Mouse (Mus musculus) spleen, adult 2 months (tissue): ENCODE results near the gene Gpr3. TPM values are rescaled to one million over a fixed set of nuclear protein-coding genes. Genes with fewer than 3 reads are reported as not detected.

ENCODE experiments used
- DNase-seq, 2 experiments: peaks; one replicate each; pipeline versions ENCODE4 v3.0.0 to v3.0.0-alpha.2; 2012 to 2021; ENCODE audit warnings: low spot score in 2 of 2, low read depth in 1 of 2
- H3K27ac ChIP-seq: fragments of 200-500 bp; 2 replicates; pipeline ENCODE4 v1.5.1; 2012; ENCODE audit warnings: low read length, inconsistent platforms; ENCODE audit not compliant: insufficient read depth
- H3K27me3 ChIP-seq: fragments of 200-500 bp; 2 replicates; pipeline ENCODE4 v1.6.1; 2012; ENCODE audit warnings: mild to moderate bottlenecking, moderate library complexity, low read length, inconsistent platforms; ENCODE audit not compliant: control insufficient read depth, insufficient read depth
- H3K36me3 ChIP-seq: fragments of 200-500 bp; 2 replicates; pipeline ENCODE4 v1.6.1; 2012; ENCODE audit warnings: mild to moderate bottlenecking, low read length, inconsistent platforms; ENCODE audit not compliant: control insufficient read depth, insufficient read depth
- H3K4me1 ChIP-seq: fragments of 200-500 bp; 2 replicates; pipeline ENCODE4 v1.6.1; 2011; ENCODE audit warnings: inconsistent platforms; ENCODE audit not compliant: control insufficient read depth, insufficient read depth, insufficient read length
- H3K4me3 ChIP-seq: fragments of 200-500 bp; 2 replicates; pipeline ENCODE4 v1.5.1; 2011; ENCODE audit warnings: mild to moderate bottlenecking, inconsistent platforms; ENCODE audit not compliant: insufficient read depth, insufficient read length; ENCODE audit errors: extremely low read depth
- CTCF ChIP-seq: fragments of 200-500 bp; IDR thresholded peaks from 2 replicates; pipeline ENCODE4 v1.5.1; 2011; ENCODE audit warnings: mild to moderate bottlenecking, inconsistent platforms; ENCODE audit not compliant: insufficient read depth, insufficient read length, insufficient replicate concordance; ENCODE audit errors: extremely low read depth
- POLR2A ChIP-seq: fragments of 200-500 bp; IDR thresholded peaks from 2 replicates; pipeline ENCODE4 v1.6.1; 2011; ENCODE audit warnings: low read depth, low read length, inconsistent platforms
- WGBS: fragments of 180-500 bp; shearing (Covaris S2); methylation state at CpG from one replicate; pipeline ENCODE4 v1.1.7; 2018; 5-methylcytosine and 5-hydroxymethylcytosine counted together
- polyA plus RNA-seq: library from polyadenylated mRNA; depleted of rRNA; stranded (reverse); fragments of >200 nt; gene quantifications from 2 replicates; pipeline ENCODE4 v1.2.3, GENCODE M21; 2012

Gene Gpr3
- polyA plus RNA-seq, 1 experiment, result 0.02 TPM

DNA sequence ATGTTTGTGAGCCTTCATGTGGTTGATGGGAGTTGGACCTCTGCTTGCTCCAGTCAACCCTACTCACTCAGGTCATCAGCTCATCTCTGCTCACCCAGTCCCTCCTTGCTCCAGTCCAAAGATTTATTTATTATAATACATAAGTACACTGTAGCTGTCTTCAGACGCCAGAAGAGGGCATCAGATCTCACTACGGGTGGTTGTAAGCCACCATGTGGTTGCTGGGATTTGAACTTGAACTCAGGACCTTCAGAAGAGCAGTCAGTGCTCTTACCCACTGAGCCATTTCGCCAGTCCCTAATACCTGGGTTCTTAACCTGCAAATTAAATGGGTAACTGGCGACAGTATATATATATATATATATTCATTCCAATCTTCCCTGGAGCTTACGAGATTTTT is 23.1 kb upstream of the Gpr3 start:
- Histone ChIP-seq H3K36me3 (no peaks in the 10 kb centered on the region), H3K4me3 (no peak overlapping the region), H3K27me3 (no peaks in the 10 kb centered on the region), H3K4me1 (peaks cover under 1% of the 10 kb centered on the region; the same call in 1 of the 2 replicates), H3K27ac (no peak overlapping the region)
- TF ChIP-seq CTCF (no peak), POLR2A (no peak)
- DNase-seq, result no peak
- WGBS, result 91% methylated on average over 5 of the region's 5 CpGs

DNA sequence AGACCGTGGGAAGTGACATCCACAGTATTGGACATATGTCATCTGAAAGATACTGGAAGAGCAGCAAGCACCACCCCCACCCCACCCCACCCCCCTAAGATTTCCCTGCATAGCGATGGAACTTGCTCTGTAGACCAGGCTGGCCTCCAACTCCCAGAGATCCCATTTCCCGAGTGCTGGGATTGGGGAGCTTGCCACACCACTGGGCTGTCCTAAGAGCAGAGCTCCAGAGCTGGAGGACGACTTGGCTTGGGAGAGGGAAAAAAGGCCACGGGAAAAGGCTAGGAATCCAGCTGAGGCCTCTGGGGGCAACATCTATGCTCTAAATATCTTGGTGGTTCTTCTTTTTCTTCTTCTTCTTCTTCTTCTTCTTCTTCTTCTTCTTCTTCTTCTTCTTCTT is 22.4 kb upstream of the Gpr3 start:
- Histone ChIP-seq H3K4me1 (no peaks in the 10 kb centered on the region; the same call in 1 of the 2 replicates), H3K36me3 (no peaks in the 10 kb centered on the region), H3K4me3 (no peak overlapping the region), H3K27ac (no peak overlapping the region), H3K27me3 (no peaks in the 10 kb centered on the region)
- DNase-seq, result no peak
- TF ChIP-seq POLR2A (no peak), CTCF (no peak)
- 74% methylated on average over 5 of the region's 5 CpGs for WGBS

DNA sequence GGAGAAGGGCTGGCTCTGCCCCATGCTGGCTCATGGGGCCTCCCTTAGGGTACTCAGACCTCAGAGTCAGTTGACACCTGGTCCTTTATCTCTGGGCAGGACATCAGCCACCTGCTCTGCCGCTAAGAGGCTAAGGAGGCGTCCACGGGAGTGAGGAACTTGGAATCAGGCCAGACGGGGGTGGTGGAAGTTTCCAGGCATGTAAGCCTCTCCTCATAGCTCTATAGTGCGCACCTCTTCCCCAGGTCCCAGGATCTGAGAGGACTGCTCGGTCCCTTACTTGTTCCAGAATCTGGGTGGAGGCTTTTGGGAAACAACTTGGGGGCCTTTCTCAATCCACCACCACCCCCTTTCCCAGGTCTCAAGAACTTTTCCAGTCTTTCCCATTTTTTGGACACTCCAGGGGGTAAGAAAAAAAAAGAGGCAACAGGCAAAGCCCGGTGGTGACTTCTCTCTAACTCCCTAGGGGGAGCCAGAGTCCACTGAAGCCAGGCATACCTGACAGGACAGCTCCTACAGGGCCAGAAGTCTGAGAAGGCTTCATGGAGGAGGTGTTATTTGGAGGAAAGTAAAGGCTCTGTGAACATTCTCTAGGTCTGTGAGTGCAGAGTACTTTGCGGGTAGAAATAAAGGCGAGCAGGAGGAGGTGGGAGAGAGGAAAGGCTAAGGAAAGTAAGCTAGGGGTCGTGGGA is 21.1 kb upstream of the Gpr3 start:
- Histone ChIP-seq H3K4me3 (no peak overlapping the region), H3K4me1 (no peaks in the 10 kb centered on the region; the same call in 1 of the 2 replicates), H3K27ac (no peak overlapping the region), H3K27me3 (no peaks in the 10 kb centered on the region), H3K36me3 (no peaks in the 10 kb centered on the region)
- peak in 1 of 2 experiments; percentile 52 for DNase-seq
- TF ChIP-seq CTCF (peak; percentile 80; the same call in 1 of the 2 replicates), POLR2A (no peak)
- 55% methylated on average over 10 of the region's 10 CpGs for WGBS

DNA sequence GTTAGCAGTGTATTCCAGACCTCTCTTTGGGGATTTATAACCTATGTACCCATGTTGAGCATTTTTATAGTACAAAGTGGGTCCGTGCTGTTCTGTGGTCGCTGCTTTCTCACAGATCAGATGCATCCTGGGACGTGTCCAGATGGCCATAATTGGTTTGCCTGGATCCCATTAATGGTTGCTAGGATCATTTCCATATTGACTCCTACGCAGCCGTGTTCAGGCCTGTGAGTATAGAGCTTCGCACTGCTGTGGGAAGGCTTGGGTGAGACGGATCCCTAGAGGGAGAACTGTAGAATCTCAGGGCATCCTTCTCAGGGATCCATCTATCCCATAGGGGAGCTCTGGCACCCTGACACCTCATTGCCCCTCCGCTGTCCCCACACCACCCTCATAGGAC is 17.2 kb upstream of the Gpr3 start:
- no peaks in the 10 kb centered on the region for H3K36me3 ChIP-seq
- H3K4me3 ChIP-seq, result no peak overlapping the region
- H3K27me3 ChIP-seq, result no peaks in the 10 kb centered on the region
- no peak overlapping the region for H3K27ac ChIP-seq
- H3K4me1 ChIP-seq, result no peaks in the 10 kb centered on the region
- no peak for TF ChIP-seq POLR2A
- no peak for TF ChIP-seq CTCF
- 93% methylated on average over 8 of the region's 8 CpGs for WGBS
- DNase-seq, result no peak

DNA sequence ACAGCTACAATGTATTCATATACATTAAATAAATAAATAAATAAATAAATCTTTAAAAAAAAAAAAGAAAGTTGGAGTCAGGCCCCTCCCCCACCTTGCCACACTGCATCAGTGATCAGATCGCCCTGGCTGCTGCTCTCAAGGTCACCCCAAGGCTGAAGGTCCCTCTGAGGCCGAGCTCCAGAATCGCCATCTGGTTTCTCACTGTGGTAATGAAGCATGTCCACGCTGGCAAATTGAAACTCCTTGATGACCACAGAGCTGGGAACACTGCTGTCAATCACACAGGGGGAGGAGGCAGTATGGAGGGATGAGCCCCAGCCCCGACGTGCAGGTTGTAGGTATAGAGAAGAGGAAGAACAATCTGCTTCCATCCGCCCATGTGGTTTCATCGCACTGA is 15.3 kb upstream of the Gpr3 start:
- Histone ChIP-seq H3K4me3 (no peak overlapping the region), H3K36me3 (no peaks in the 10 kb centered on the region), H3K27ac (no peak overlapping the region), H3K27me3 (no peaks in the 10 kb centered on the region), H3K4me1 (no peaks in the 10 kb centered on the region)
- 46% methylated on average over 8 of the region's 8 CpGs for WGBS
- DNase-seq, result no peak
- TF ChIP-seq POLR2A (no peak), CTCF (no peak)

DNA sequence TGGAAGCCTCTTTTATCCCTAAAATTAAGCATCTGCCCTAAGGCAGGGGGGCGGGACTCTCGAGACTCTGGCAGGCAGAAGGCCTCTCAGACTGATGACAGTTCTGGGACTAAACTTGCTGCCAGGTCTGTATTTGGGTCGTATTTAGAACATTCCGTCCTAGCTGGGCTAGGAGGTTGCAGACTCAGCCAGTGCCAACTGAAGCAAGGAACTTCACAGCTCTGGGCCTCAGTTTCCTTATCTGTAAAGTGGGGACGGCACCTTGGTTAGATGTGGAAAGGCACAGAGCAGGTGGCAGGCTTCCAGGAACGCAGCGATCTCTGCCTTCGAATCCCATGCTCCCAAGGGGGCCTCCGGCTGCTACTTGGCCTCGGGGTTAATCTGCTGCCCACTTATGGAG is 13.7 kb upstream of the Gpr3 start:
- Histone ChIP-seq H3K4me3 (no peak overlapping the region), H3K4me1 (no peaks in the 10 kb centered on the region), H3K27me3 (no peaks in the 10 kb centered on the region), H3K36me3 (no peaks in the 10 kb centered on the region), H3K27ac (no peak overlapping the region)
- 80% methylated on average over 10 of the region's 10 CpGs for WGBS
- no peak for TF ChIP-seq CTCF
- TF ChIP-seq POLR2A, result no peak
- DNase-seq, result no peak

DNA sequence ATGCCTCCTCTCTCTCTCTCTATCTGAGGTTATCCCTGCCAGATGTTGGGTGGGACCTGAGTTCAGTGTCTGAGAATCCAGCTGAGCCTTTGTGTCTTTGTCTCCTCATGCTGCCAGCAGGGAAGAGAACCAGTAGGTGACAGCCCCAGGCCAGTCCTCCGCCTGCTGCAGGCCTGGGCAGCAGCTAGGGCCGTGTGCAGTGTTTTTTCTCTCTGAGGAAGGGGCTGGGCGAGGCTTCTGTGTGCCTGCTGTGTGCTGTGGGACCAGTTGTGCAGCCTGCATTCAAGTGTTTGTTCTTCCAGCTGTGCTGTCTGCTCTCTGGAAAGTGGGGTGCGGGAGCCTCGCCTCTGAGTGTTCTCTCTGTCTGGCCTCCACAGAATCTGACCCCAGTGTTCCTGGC is 11.5 kb upstream of the Gpr3 start:
- 85% methylated on average over 5 of the region's 5 CpGs for WGBS
- no peaks in the 10 kb centered on the region for H3K4me1 ChIP-seq
- DNase-seq, result no peak
- no peak overlapping the region for H3K27ac ChIP-seq
- H3K4me3 ChIP-seq, result no peak overlapping the region
- no peak for TF ChIP-seq CTCF
- H3K27me3 ChIP-seq, result no peaks in the 10 kb centered on the region
- no peaks in the 10 kb centered on the region for H3K36me3 ChIP-seq
